Mouse (Mus musculus): ENCODE results near the gene Cwc27. TPM values are rescaled to one million over a fixed set of nuclear protein-coding genes. Genes with fewer than 3 reads are reported as not detected.

The Cwc27 gene
- polyA plus RNA-seq, 2 experiments, result 14.9 to 24.4 TPM

GRCm38 (mm10) chr13:104692710-104693109, 124.2 kb downstream of the Cwc27 start:
- Histone ChIP-seq H3K9ac (ENCODE audit: low read depth, low read length, severe bottlenecking) (no peak overlapping the region), H3K27ac (replicated peaks; ENCODE audit: low read depth, low read length) (no peak overlapping the region), H3K36me3 (ENCODE audit: control insufficient read depth, insufficient read depth, low read length) (no peaks in the 10 kb centered on the region), H3K27me3 (ENCODE audit: control insufficient read depth, insufficient read depth, low read length) (no peaks in the 10 kb centered on the region), H3K4me3 (replicated peaks; ENCODE audit: low read length) (no peak overlapping the region), H3K4me2 (replicated peaks; ENCODE audit: low read depth, low read length, severe bottlenecking) (no peak overlapping the region), H3K9me3 (ENCODE audit: control insufficient read depth, low read length) (no peaks in the 10 kb centered on the region), H3K4me1 (ENCODE audit: control insufficient read depth, insufficient read depth, low read length) (peaks cover 3% of the 10 kb centered on the region; the same call in 1 of the 2 replicates)
- WGBS, result 47% methylated on average over 3 of the region's 3 CpGs
- ATAC-seq (ENCODE audit: low FRiP score, low read depth), result no peak
- DNase-seq (ENCODE audit: low spot score), result no peak
- no peak for TF ChIP-seq POLR2A (IDR thresholded peaks at IDR 0.05; ENCODE audit: borderline replicate concordance, extremely low read depth, insufficient read depth, insufficient read length)

- no peak overlapping the region for H3K27ac ChIP-seq (replicated peaks; ENCODE audit: low read depth, low read length)
- no peaks in the 10 kb centered on the region for H3K36me3 ChIP-seq (ENCODE audit: control insufficient read depth, insufficient read depth, low read length)
- 73% methylated on average over 2 of the region's 2 CpGs for WGBS
- DNase-seq (ENCODE audit: low spot score), result no peak
- H3K4me1 ChIP-seq (ENCODE audit: control insufficient read depth, insufficient read depth, low read length), result 0 out of 2 replicates have a peak, but pooled peaks cover 5% of the 10 kb centered on the region
- no peaks in the 10 kb centered on the region for H3K9me3 ChIP-seq (ENCODE audit: control insufficient read depth, low read length)
- ATAC-seq (ENCODE audit: low FRiP score, low read depth), result no peak
- no peak for TF ChIP-seq POLR2A (IDR thresholded peaks at IDR 0.05; ENCODE audit: borderline replicate concordance, extremely low read depth, insufficient read depth, insufficient read length)
- H3K4me3 ChIP-seq (replicated peaks; ENCODE audit: low read length), result no peak overlapping the region
- H3K27me3 ChIP-seq (ENCODE audit: control insufficient read depth, insufficient read depth, low read length), result no peaks in the 10 kb centered on the region
- no peak overlapping the region for H3K4me2 ChIP-seq (replicated peaks; ENCODE audit: low read depth, low read length, severe bottlenecking)
- H3K9ac ChIP-seq (ENCODE audit: low read depth, low read length, severe bottlenecking), result no peak overlapping the region
Measured at GRCm38 (mm10) chr13:104685537-104685936, 131.4 kb downstream of the Cwc27 start.

- TF ChIP-seq POLR2A (IDR thresholded peaks at IDR 0.05; ENCODE audit: borderline replicate concordance, extremely low read depth, insufficient read depth, insufficient read length), result no peak
- Histone ChIP-seq H3K36me3 (ENCODE audit: control insufficient read depth, insufficient read depth, low read length) (no peaks in the 10 kb centered on the region), H3K4me2 (replicated peaks; ENCODE audit: low read depth, low read length, severe bottlenecking) (no peak overlapping the region), H3K4me3 (replicated peaks; ENCODE audit: low read length) (no peak overlapping the region), H3K4me1 (ENCODE audit: control insufficient read depth, insufficient read depth, low read length) (0 out of 2 replicates have a peak, but pooled peaks cover 5% of the 10 kb centered on the region), H3K27me3 (ENCODE audit: control insufficient read depth, insufficient read depth, low read length) (no peaks in the 10 kb centered on the region), H3K9ac (ENCODE audit: low read depth, low read length, severe bottlenecking) (no peak overlapping the region), H3K27ac (replicated peaks; ENCODE audit: low read depth, low read length) (peak overlapping the region; percentile 40; the same call in 1 of the 2 replicates), H3K9me3 (ENCODE audit: control insufficient read depth, low read length) (no peaks in the 10 kb centered on the region)
- whole genome bisulfite sequencing, result 32% methylated on average over 6 of the region's 6 CpGs
- no peak for DNase-seq (ENCODE audit: low spot score)
- ATAC-seq (ENCODE audit: low FRiP score, low read depth), result no peak
Measured at GRCm38 (mm10) chr13:104684361-104685011, 132.5 kb downstream of the Cwc27 start.

GRCm38 (mm10) chr13:104681212-104681611, 135.7 kb downstream of the Cwc27 start:
- Histone ChIP-seq H3K4me3 (replicated peaks; ENCODE audit: low read length) (no peak overlapping the region), H3K4me2 (replicated peaks; ENCODE audit: low read depth, low read length, severe bottlenecking) (no peak overlapping the region), H3K9ac (ENCODE audit: low read depth, low read length, severe bottlenecking) (no peak overlapping the region), H3K4me1 (ENCODE audit: control insufficient read depth, insufficient read depth, low read length) (0 out of 2 replicates have a peak, but pooled peaks cover 5% of the 10 kb centered on the region), H3K27ac (replicated peaks; ENCODE audit: low read depth, low read length) (no peak overlapping the region), H3K9me3 (ENCODE audit: control insufficient read depth, low read length) (no peaks in the 10 kb centered on the region), H3K27me3 (ENCODE audit: control insufficient read depth, insufficient read depth, low read length) (no peaks in the 10 kb centered on the region), H3K36me3 (ENCODE audit: control insufficient read depth, insufficient read depth, low read length) (no peaks in the 10 kb centered on the region)
- no peak for TF ChIP-seq POLR2A (IDR thresholded peaks at IDR 0.05; ENCODE audit: borderline replicate concordance, extremely low read depth, insufficient read depth, insufficient read length)
- DNase-seq (ENCODE audit: low spot score) (peak; percentile 84), ATAC-seq (ENCODE audit: low FRiP score, low read depth) (no peak)
- 53% methylated on average over 1 of the region's 1 CpGs for WGBS

- H3K36me3 ChIP-seq (ENCODE audit: control insufficient read depth, insufficient read depth, low read length), result peaks cover 16% of the 10 kb centered on the region
- no peaks in the 10 kb centered on the region for H3K4me1 ChIP-seq (ENCODE audit: control insufficient read depth, insufficient read depth, low read length)
- no peak for ATAC-seq (ENCODE audit: low FRiP score, low read depth)
- TF ChIP-seq POLR2A (IDR thresholded peaks at IDR 0.05; ENCODE audit: borderline replicate concordance, extremely low read depth, insufficient read depth, insufficient read length), result no peak
- no peak overlapping the region for H3K9ac ChIP-seq (ENCODE audit: low read depth, low read length, severe bottlenecking)
- DNase-seq (ENCODE audit: low spot score), result no peak
- H3K27me3 ChIP-seq (ENCODE audit: control insufficient read depth, insufficient read depth, low read length), result no peaks in the 10 kb centered on the region
- H3K4me2 ChIP-seq (replicated peaks; ENCODE audit: low read depth, low read length, severe bottlenecking), result no peak overlapping the region
- H3K27ac ChIP-seq (replicated peaks; ENCODE audit: low read depth, low read length), result no peak overlapping the region
- no peaks in the 10 kb centered on the region for H3K9me3 ChIP-seq (ENCODE audit: control insufficient read depth, low read length)
- WGBS, result 93% methylated on average over 9 of the region's 9 CpGs
- no peak overlapping the region for H3K4me3 ChIP-seq (replicated peaks; ENCODE audit: low read length)
Measured at GRCm38 (mm10) chr13:104661188-104661587, 155.8 kb downstream of the Cwc27 start.
